Mouse (Mus musculus) embryonic fibroblast, embryonic 13.5 days (primary cell): Measurements from ENCODE around the gene Fermt2.

Source experiments
- CTCF ChIP-seq: IDR thresholded peaks from 2 replicates; pipeline ENCODE4 v1.5.1; 2011; ENCODE audit warnings: mild to moderate bottlenecking, control low read depth, low read length, moderate library complexity, borderline replicate concordance; ENCODE audit not compliant: insufficient read depth
- POLR2A ChIP-seq: IDR thresholded peaks from 2 replicates; pipeline ENCODE4 v1.6.1; 2011; ENCODE audit warnings: low read depth, mild to moderate bottlenecking, control low read depth, low read length, moderate library complexity

- TF ChIP-seq CTCF = no peak
- TF ChIP-seq POLR2A = no peak
These were observed 77.8 kb downstream of the Fermt2 start for GRCm38 (mm10) chr14:45452148-45452547.
